Mouse (Mus musculus): ENCODE measurements around the gene Fam181a. TPM values are rescaled to one million over a fixed set of nuclear protein-coding genes. Genes with fewer than 3 reads are reported as not detected.

Fam181a gene
- polyA plus RNA-seq (2014; fragmentation: Nextera tagmentation; extraction: Ambion mirVana), result 8.9 and 15.9 TPM in 2 replicates

DNA sequence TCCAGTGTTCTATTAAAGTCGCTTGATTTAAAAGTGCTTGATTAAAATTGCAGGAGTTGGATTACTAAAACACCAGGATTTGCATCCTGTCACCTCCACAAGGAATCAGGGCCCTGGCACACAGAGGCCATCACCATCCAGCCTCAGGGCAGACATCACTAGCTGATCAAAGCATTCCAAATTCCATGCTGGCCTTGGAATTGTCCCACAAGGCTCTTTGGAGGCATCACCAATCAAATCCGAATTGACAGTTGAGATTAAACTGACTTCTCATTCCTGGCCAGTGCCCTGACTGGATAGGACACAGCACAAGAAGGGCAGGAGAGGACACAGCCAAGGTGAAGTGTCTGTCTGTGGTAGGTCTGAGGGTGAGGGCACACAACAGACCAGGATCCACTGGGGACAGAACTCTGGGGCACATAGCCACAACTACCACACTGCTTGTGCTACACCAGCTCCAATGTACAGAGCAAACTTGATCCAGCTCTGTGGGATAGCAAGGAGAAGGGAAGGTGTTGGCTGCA lies at the start of gene Fam181a:
Fam181a (plus strand) TSS at position 232 of the 524 bp plus-strand sequence.
- H3K27ac ChIP-seq (replicated peaks; ENCODE audit: low read depth, low read length), result no peak within 1 kb of the TSS
- no peaks in the 10 kb centered on the region for H3K27me3 ChIP-seq (ENCODE audit: control insufficient read depth, insufficient read depth, low read length)
- WGBS, result 74% methylated on average over 2 of the region's 2 CpGs
- H3K36me3 ChIP-seq (ENCODE audit: control insufficient read depth, insufficient read depth, low read length), result no peaks in the 10 kb centered on the region
- H3K4me2 ChIP-seq (ENCODE audit: low read length), result no peak within 1 kb of the TSS
- no peak for DNase-seq
- H3K4me1 ChIP-seq (ENCODE audit: control insufficient read depth, insufficient read depth, low read length), result peaks cover 41% of the 10 kb centered on the region
- ATAC-seq (ENCODE audit: low FRiP score, low TSS enrichment), result no peak
- H3K9ac ChIP-seq (replicated peaks; ENCODE audit: low read length), result no peak within 1 kb of the TSS
- no peaks in the 10 kb centered on the region for H3K9me3 ChIP-seq (ENCODE audit: control insufficient read depth, low read length)
- H3K4me3 ChIP-seq (replicated peaks; ENCODE audit: low read depth, low read length), result no peak within 1 kb of the TSS

DNA sequence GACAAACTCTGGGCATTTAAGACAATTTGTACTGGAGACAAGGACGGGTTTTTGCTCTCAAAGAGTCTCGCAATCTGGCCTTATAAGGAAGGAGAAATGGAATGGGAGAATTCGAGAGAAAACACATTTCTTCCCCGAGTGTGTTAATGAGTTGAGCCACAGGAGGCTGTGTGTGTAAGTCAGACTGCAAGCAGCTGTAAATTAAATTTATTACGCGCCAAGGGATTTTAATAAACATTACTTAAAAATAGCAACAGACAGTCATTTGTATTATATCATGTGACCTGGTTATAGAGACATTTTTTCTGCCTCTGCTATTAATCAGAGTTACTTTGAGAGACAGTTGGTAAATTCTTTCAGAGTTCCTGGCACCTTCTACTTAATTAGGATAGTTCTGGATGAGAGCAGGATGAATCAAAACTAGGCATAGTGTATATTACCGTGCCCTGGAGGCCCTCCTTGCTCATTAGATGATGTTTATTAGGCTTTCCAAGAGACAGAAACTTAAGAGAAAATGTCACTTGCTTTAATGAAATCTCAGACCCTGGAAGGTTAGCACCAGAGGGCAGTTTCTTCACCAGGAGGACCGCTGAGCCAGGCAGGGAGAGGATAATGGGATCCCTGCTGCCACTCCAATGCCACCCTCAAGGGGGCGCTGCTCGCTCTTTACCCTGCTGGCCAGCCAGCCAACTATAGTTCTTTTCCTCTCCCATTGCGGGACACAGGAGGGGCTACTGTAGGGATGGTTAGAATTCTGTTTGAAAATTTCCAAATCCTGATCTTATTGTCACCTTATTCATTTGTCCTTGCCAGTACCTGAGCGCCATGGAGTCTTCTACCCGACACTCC lies 48.5 kb upstream of the Fam181a start:
- 68% methylated on average over 13 of the region's 13 CpGs for WGBS
- peak; percentile 10 for DNase-seq
- Histone ChIP-seq H3K4me1 (ENCODE audit: control insufficient read depth, insufficient read depth, low read length) (no peaks in the 10 kb centered on the region), H3K4me3 (replicated peaks; ENCODE audit: low read depth, low read length) (no peak overlapping the region), H3K9me3 (ENCODE audit: control insufficient read depth, low read length) (no peaks in the 10 kb centered on the region), H3K36me3 (ENCODE audit: control insufficient read depth, insufficient read depth, low read length) (no peaks in the 10 kb centered on the region), H3K27ac (replicated peaks; ENCODE audit: low read depth, low read length) (no peak overlapping the region), H3K27me3 (ENCODE audit: control insufficient read depth, insufficient read depth, low read length) (no peaks in the 10 kb centered on the region), H3K4me2 (ENCODE audit: low read length) (no peak overlapping the region), H3K9ac (replicated peaks; ENCODE audit: low read length) (no peak overlapping the region)
- ATAC-seq (ENCODE audit: low FRiP score, low TSS enrichment), result no peak

DNA sequence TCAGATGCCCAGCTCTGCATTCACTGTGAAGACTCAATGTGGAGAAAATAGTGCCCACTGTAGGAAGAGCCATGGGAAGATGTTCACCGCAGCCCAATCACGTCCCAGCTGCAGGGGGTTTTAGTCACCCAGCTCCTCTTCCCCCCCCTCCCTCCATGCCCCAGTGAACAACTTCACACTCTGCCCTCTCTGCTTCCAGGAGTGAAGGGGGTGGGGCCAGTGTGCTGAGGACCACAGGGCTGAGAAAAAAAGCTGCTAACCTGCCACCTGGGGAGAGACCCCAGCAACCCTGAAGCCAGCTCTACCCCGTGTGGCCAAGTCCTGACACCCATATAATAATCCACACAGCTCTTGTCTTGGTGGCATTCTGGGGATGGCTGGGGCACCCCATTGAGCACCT lies 44.2 kb upstream of the Fam181a start:
- H3K36me3 ChIP-seq (ENCODE audit: control insufficient read depth, insufficient read depth, low read length), result no peaks in the 10 kb centered on the region
- DNase-seq (no peak), ATAC-seq (ENCODE audit: low FRiP score, low TSS enrichment) (no peak)
- no peaks in the 10 kb centered on the region for H3K4me1 ChIP-seq (ENCODE audit: control insufficient read depth, insufficient read depth, low read length)
- H3K9ac ChIP-seq (replicated peaks; ENCODE audit: low read length), result no peak overlapping the region
- H3K27ac ChIP-seq (replicated peaks; ENCODE audit: low read depth, low read length), result no peak overlapping the region
- H3K27me3 ChIP-seq (ENCODE audit: control insufficient read depth, insufficient read depth, low read length), result no peaks in the 10 kb centered on the region
- WGBS, result 20% methylated on average over 3 of the region's 3 CpGs
- H3K4me2 ChIP-seq (ENCODE audit: low read length), result no peak overlapping the region
- no peaks in the 10 kb centered on the region for H3K9me3 ChIP-seq (ENCODE audit: control insufficient read depth, low read length)
- H3K4me3 ChIP-seq (replicated peaks; ENCODE audit: low read depth, low read length), result no peak overlapping the region

DNA sequence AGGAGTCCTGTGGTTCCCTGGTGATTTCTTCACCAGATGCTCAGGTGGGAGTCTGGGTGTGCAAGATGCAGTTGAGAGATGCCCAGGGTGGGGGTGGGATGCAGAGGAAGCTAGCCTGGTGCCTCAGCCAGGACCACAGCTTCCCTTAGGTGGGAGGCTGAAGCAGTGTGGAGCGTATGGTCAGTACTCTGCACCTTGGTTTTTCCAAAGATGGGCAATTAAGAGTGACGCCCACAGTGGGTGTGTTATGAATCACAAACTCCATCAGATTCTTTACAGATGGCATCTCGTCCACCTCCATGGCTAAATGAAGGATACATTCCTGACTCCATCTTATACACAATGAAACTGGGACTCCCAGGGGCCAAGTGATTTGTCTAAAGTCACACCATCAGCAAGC lies 38.6 kb upstream of the Fam181a start:
- no peaks in the 10 kb centered on the region for H3K4me1 ChIP-seq (ENCODE audit: control insufficient read depth, insufficient read depth, low read length)
- no peaks in the 10 kb centered on the region for H3K27me3 ChIP-seq (ENCODE audit: control insufficient read depth, insufficient read depth, low read length)
- ATAC-seq (ENCODE audit: low FRiP score, low TSS enrichment) (no peak), DNase-seq (no peak)
- H3K27ac ChIP-seq (replicated peaks; ENCODE audit: low read depth, low read length), result no peak overlapping the region
- WGBS, result 92% methylated on average over 3 of the region's 3 CpGs
- H3K4me2 ChIP-seq (ENCODE audit: low read length), result no peak overlapping the region
- H3K4me3 ChIP-seq (replicated peaks; ENCODE audit: low read depth, low read length), result no peak overlapping the region
- no peak overlapping the region for H3K9ac ChIP-seq (replicated peaks; ENCODE audit: low read length)
- H3K36me3 ChIP-seq (ENCODE audit: control insufficient read depth, insufficient read depth, low read length), result no peaks in the 10 kb centered on the region
- no peaks in the 10 kb centered on the region for H3K9me3 ChIP-seq (ENCODE audit: control insufficient read depth, low read length)

DNA sequence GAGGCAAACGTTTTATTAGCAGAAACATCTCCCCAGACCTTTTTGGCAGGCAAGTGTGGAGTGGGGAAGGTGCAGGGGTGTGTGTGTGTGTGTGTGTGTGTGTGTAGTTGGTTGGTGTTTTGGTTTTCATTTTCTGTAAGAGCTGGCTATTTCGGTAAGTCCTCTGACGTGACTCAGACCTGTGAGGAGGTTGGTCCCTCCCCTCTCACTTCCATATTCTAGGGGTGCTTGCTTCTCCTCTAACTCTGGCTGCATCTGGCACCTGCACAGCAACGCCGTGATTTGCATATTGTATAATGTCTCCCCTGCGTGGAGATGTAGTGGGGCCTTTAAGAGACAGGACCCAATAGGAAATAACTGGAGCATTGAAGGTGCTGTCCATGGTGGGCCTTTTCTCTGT lies 37.7 kb upstream of the Fam181a start:
- Histone ChIP-seq H3K4me3 (replicated peaks; ENCODE audit: low read depth, low read length) (no peak overlapping the region), H3K27ac (replicated peaks; ENCODE audit: low read depth, low read length) (no peak overlapping the region), H3K9me3 (ENCODE audit: control insufficient read depth, low read length) (no peaks in the 10 kb centered on the region), H3K27me3 (ENCODE audit: control insufficient read depth, insufficient read depth, low read length) (no peaks in the 10 kb centered on the region), H3K4me1 (ENCODE audit: control insufficient read depth, insufficient read depth, low read length) (no peaks in the 10 kb centered on the region), H3K36me3 (ENCODE audit: control insufficient read depth, insufficient read depth, low read length) (no peaks in the 10 kb centered on the region), H3K4me2 (ENCODE audit: low read length) (no peak overlapping the region), H3K9ac (replicated peaks; ENCODE audit: low read length) (no peak overlapping the region)
- no peak for DNase-seq
- WGBS, result 69% methylated on average over 6 of the region's 6 CpGs
- no peak for ATAC-seq (ENCODE audit: low FRiP score, low TSS enrichment)

DNA sequence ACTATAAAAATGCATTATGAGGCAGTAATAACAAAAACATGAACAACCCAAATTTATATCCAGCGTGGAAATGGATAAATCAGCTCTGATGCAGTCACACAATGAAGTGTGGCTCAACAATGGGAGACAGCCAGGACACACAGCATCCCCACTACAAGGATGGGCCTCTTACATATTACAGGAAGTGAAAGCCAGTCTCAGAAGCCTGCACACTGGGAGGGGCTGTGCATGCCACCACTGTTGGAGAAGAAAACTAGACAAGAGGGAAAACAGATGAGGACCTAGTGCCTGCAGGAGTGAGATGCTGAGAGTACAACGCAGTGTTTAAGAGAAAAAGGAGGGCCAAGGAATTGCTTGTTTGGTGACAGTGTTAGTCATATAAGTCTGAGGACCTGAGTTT lies 37.0 kb upstream of the Fam181a start:
- H3K9me3 ChIP-seq (ENCODE audit: control insufficient read depth, low read length), result no peaks in the 10 kb centered on the region
- H3K4me2 ChIP-seq (ENCODE audit: low read length), result no peak overlapping the region
- H3K9ac ChIP-seq (replicated peaks; ENCODE audit: low read length), result no peak overlapping the region
- H3K27me3 ChIP-seq (ENCODE audit: control insufficient read depth, insufficient read depth, low read length), result no peaks in the 10 kb centered on the region
- no peaks in the 10 kb centered on the region for H3K36me3 ChIP-seq (ENCODE audit: control insufficient read depth, insufficient read depth, low read length)
- no peaks in the 10 kb centered on the region for H3K4me1 ChIP-seq (ENCODE audit: control insufficient read depth, insufficient read depth, low read length)
- DNase-seq (no peak), ATAC-seq (ENCODE audit: low FRiP score, low TSS enrichment) (no peak)
- 93% methylated on average over 2 of the region's 2 CpGs for WGBS
- H3K4me3 ChIP-seq (replicated peaks; ENCODE audit: low read depth, low read length), result no peak overlapping the region
- no peak overlapping the region for H3K27ac ChIP-seq (replicated peaks; ENCODE audit: low read depth, low read length)

DNA sequence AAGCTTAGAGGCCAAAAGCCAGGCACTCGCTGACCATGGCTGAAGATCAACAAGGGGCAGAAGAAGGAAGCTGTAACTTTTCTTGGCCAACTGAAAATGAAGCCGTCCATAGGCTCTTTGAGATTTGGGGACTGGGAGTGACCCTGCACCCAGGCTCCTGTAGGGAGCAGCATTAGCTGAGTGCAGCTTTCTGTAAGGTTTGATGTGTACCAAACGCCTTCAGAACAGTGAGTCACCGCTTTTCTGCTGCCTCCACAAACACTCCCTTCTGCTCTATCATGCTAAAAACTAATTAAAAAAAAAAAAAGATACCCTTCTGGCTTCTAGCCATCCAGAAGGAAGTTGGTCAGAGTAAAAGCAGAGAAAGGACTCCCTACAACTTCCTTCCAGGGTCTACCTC lies 34.4 kb upstream of the Fam181a start:
- Histone ChIP-seq H3K4me2 (ENCODE audit: low read length) (no peak overlapping the region), H3K27me3 (ENCODE audit: control insufficient read depth, insufficient read depth, low read length) (no peaks in the 10 kb centered on the region), H3K27ac (replicated peaks; ENCODE audit: low read depth, low read length) (no peak overlapping the region), H3K4me3 (replicated peaks; ENCODE audit: low read depth, low read length) (no peak overlapping the region), H3K9me3 (ENCODE audit: control insufficient read depth, low read length) (no peaks in the 10 kb centered on the region), H3K9ac (replicated peaks; ENCODE audit: low read length) (no peak overlapping the region), H3K36me3 (ENCODE audit: control insufficient read depth, insufficient read depth, low read length) (no peaks in the 10 kb centered on the region), H3K4me1 (ENCODE audit: control insufficient read depth, insufficient read depth, low read length) (no peaks in the 10 kb centered on the region)
- DNase-seq, result no peak
- ATAC-seq (ENCODE audit: low FRiP score, low TSS enrichment), result no peak
- 85% methylated on average over 4 of the region's 4 CpGs for WGBS

DNA sequence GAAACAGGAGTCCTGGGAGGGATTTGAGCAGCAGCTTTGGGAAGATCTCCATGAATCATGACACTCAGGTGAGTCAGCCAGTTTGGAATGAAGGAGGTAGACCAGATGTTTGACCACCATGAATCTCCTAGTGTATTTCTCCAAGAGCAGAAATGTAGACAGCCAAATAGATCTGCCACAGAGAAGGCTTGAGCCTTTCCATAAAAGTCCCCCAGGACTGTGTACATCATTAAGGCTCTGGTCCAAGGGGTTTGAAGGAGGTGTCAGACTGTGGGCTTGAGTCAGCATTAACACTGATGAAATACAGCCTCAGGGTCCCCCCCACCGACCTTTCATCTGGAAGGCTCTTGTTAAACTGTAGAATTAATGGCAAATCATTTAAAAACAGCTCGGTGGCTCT lies 29.3 kb upstream of the Fam181a start:
- Histone ChIP-seq H3K27me3 (ENCODE audit: control insufficient read depth, insufficient read depth, low read length) (no peaks in the 10 kb centered on the region), H3K4me2 (ENCODE audit: low read length) (no peak overlapping the region), H3K36me3 (ENCODE audit: control insufficient read depth, insufficient read depth, low read length) (no peaks in the 10 kb centered on the region), H3K9ac (replicated peaks; ENCODE audit: low read length) (no peak overlapping the region), H3K9me3 (ENCODE audit: control insufficient read depth, low read length) (no peaks in the 10 kb centered on the region), H3K4me1 (ENCODE audit: control insufficient read depth, insufficient read depth, low read length) (no peaks in the 10 kb centered on the region), H3K4me3 (replicated peaks; ENCODE audit: low read depth, low read length) (no peak overlapping the region), H3K27ac (replicated peaks; ENCODE audit: low read depth, low read length) (no peak overlapping the region)
- no peak for DNase-seq
- 82% methylated on average over 2 of the region's 2 CpGs for WGBS
- ATAC-seq (ENCODE audit: low FRiP score, low TSS enrichment), result no peak

DNA sequence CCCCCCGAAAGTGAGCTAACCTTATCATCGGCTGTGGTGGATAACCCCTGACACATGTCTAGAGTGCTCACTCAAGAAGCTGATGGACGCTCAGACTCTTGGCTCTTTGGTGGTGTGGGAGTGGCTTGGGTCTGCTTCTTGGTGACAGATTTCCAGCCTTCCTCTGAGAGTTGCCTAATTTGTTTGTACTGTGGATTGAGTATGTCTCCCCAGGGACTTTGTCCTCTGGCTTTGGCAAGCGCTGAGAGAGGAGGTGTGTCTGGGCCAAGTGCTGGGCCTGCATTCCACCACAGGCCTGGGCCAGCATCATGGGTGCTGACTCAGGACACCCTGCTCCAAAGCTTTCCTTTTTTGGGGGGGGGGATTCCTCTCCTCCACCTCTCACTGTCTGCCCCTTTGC lies 28.9 kb upstream of the Fam181a start:
- no peak for ATAC-seq (ENCODE audit: low FRiP score, low TSS enrichment)
- no peak overlapping the region for H3K9ac ChIP-seq (replicated peaks; ENCODE audit: low read length)
- no peaks in the 10 kb centered on the region for H3K9me3 ChIP-seq (ENCODE audit: control insufficient read depth, low read length)
- H3K4me2 ChIP-seq (ENCODE audit: low read length), result no peak overlapping the region
- H3K27me3 ChIP-seq (ENCODE audit: control insufficient read depth, insufficient read depth, low read length), result no peaks in the 10 kb centered on the region
- H3K4me1 ChIP-seq (ENCODE audit: control insufficient read depth, insufficient read depth, low read length), result no peaks in the 10 kb centered on the region
- no peaks in the 10 kb centered on the region for H3K36me3 ChIP-seq (ENCODE audit: control insufficient read depth, insufficient read depth, low read length)
- DNase-seq, result no peak
- H3K27ac ChIP-seq (replicated peaks; ENCODE audit: low read depth, low read length), result no peak overlapping the region
- 82% methylated on average over 4 of the region's 4 CpGs for WGBS
- no peak overlapping the region for H3K4me3 ChIP-seq (replicated peaks; ENCODE audit: low read depth, low read length)

All from midbrain, embryonic 14.5 days (tissue).